Mouse (Mus musculus): ENCODE results near the gene Pofut1.

GRCm38 (mm10) chr2:153298460-153298859, 57.1 kb downstream of the Pofut1 start:
- TF ChIP-seq CTCF (IDR thresholded peaks at IDR 0.05; ENCODE audit: control insufficient read depth, insufficient read depth, insufficient read length) (no peak), USF1 (IDR thresholded peaks at IDR 0.05; ENCODE audit: low read depth) (no peak), MYOD1 (IDR thresholded peaks at IDR 0.05; ENCODE audit: control insufficient read depth, insufficient read length, low read depth) (no peak), MYOG (IDR thresholded peaks at IDR 0.05; ENCODE audit: control insufficient read depth, extremely low read depth, insufficient read length) (no peak), MAX (IDR thresholded peaks at IDR 0.05) (no peak), FOSL1 (IDR thresholded peaks at IDR 0.05; ENCODE audit: insufficient read depth, low read length, poor library complexity, severe bottlenecking) (no peak)
